Mouse (Mus musculus) limb, embryonic 14.5 days (tissue): Measurements from ENCODE around the gene Slc41a3. TPM values are rescaled to one million over a fixed set of nuclear protein-coding genes. Genes with fewer than 3 reads are reported as not detected.
A peak's percentile ranks its signal among the peaks of the same experiment; 100 is the strongest.

ENCODE experiments used
- ATAC-seq: fragments of 200-750 bp; cut with Nextera tagmentation; 2 replicates; pipeline ENCODE4 v1.8.0; 2017; ENCODE audit warnings: low read depth, moderate number of reproducible peaks, moderate TSS enrichment; ENCODE audit not compliant: low FRiP score
- DNase-seq: peaks from one replicate; pipeline ENCODE4 v3.0.0-alpha.2; 2015; ENCODE audit warnings: low spot score
- H3K27ac ChIP-seq: fragments of 300-500 bp; sonication (generic); replicated peaks from 2 replicates; pipeline ENCODE4 v1.5.1; 2014; ENCODE audit warnings: low read depth, mild to moderate bottlenecking, low read length, moderate library complexity, mixed read lengths
- H3K27me3 ChIP-seq: fragments of 300-500 bp; sonication (generic); 2 replicates; pipeline ENCODE4 v1.6.1; 2014; ENCODE audit warnings: low read length, mixed read lengths; ENCODE audit not compliant: control insufficient read depth, insufficient read depth
- H3K36me3 ChIP-seq: fragments of 300-500 bp; sonication (generic); 2 replicates; pipeline ENCODE4 v1.6.1; 2014; ENCODE audit warnings: mild to moderate bottlenecking, low read length, moderate library complexity, mixed read lengths; ENCODE audit not compliant: control insufficient read depth, insufficient read depth
- H3K4me1 ChIP-seq: fragments of 300-500 bp; sonication (generic); 2 replicates; pipeline ENCODE4 v1.6.1; 2014; ENCODE audit warnings: antibody characterized with exemption, low read length, mixed read lengths; ENCODE audit not compliant: control insufficient read depth, insufficient read depth
- H3K4me2 ChIP-seq: fragments of 300-500 bp; sonication (generic); replicated peaks from 2 replicates; pipeline ENCODE4 v1.6.1; 2014; ENCODE audit warnings: low read depth, mild to moderate bottlenecking, low read length, moderate library complexity; ENCODE audit not compliant: severe bottlenecking
- H3K4me3 ChIP-seq: fragments of 300-500 bp; sonication (generic); replicated peaks from 2 replicates; pipeline ENCODE4 v1.5.1; 2014; ENCODE audit warnings: low read length
- H3K9ac ChIP-seq: fragments of 300-500 bp; sonication (generic); 2 replicates; pipeline ENCODE4 v1.6.1; 2014; ENCODE audit warnings: mild to moderate bottlenecking, low read depth, low read length, moderate library complexity; ENCODE audit not compliant: severe bottlenecking
- H3K9me3 ChIP-seq: fragments of 300-500 bp; sonication (generic); 2 replicates; pipeline ENCODE4 v1.6.1; 2016; ENCODE audit warnings: low read length; ENCODE audit not compliant: control insufficient read depth
- POLR2A ChIP-seq: fragments of 200-500 bp; IDR thresholded peaks from 2 replicates; pipeline ENCODE4 v1.8.0; 2012; ENCODE audit warnings: inconsistent platforms, mild to moderate bottlenecking, moderate library complexity, borderline replicate concordance; ENCODE audit not compliant: insufficient read depth, insufficient read length; ENCODE audit errors: extremely low read depth
- WGBS: fragments of 180-500 bp; shearing (Covaris S2); extraction: QIAGEN DNeasy Blood & Tissue Kit; methylation state at CpG from one replicate; pipeline ENCODE4 v1.1.7; 2014; 5-methylcytosine and 5-hydroxymethylcytosine counted together
- polyA plus RNA-seq, 2 experiments: library from polyadenylated mRNA; depleted of rRNA in 1 of 2; stranded (reverse) in 1 of 2; unstranded in 1 of 2; fragments of >200 nt; fragmentation: Nextera tagmentation in 1 of 2; extraction: Ambion mirVana in 1 of 2; gene quantifications; 2 replicates each; pipeline versions ENCODE4 v1.2.1 to v1.2.3; 2012 to 2014

Gene Slc41a3
- polyA plus RNA-seq, 2 experiments, result 5.4 to 5.9 TPM

GRCm38 (mm10) chr6:90605298-90605665 is 757 bp downstream of the Slc41a3 start:
- DNase-seq (no peak), ATAC-seq (no peak)
- peak overlapping the region; percentile 66 for H3K9ac ChIP-seq
- no peaks in the 10 kb centered on the region for H3K9me3 ChIP-seq
- TF ChIP-seq POLR2A, result no peak
- no peaks in the 10 kb centered on the region for H3K27me3 ChIP-seq
- WGBS, result 16% methylated on average over 5 of the region's 5 CpGs
- peaks cover 6% of the 10 kb centered on the region for H3K4me1 ChIP-seq
- peak overlapping the region; percentile 93 for H3K4me2 ChIP-seq
- H3K36me3 ChIP-seq, result no peaks in the 10 kb centered on the region
- H3K27ac ChIP-seq, result no peak overlapping the region
- H3K4me3 ChIP-seq, result peak overlapping the region; percentile 62

GRCm38 (mm10) chr6:90606538-90606937 is 2.0 kb downstream of the Slc41a3 start:
- WGBS, result 26% methylated on average over 7 of the region's 7 CpGs
- H3K4me3 ChIP-seq, result no peak overlapping the region
- H3K9me3 ChIP-seq, result no peaks in the 10 kb centered on the region
- no peak overlapping the region for H3K4me2 ChIP-seq
- no peak for ATAC-seq
- H3K27me3 ChIP-seq, result no peaks in the 10 kb centered on the region
- peaks cover 6% of the 10 kb centered on the region for H3K4me1 ChIP-seq
- H3K9ac ChIP-seq, result no peak overlapping the region
- no peak overlapping the region for H3K27ac ChIP-seq
- TF ChIP-seq POLR2A, result no peak
- H3K36me3 ChIP-seq, result no peaks in the 10 kb centered on the region
- DNase-seq, result peak; percentile 61

GRCm38 (mm10) chr6:90607196-90607595 is 2.7 kb downstream of the Slc41a3 start:
- H3K4me3 ChIP-seq, result no peak overlapping the region
- H3K27ac ChIP-seq, result no peak overlapping the region
- H3K9me3 ChIP-seq, result no peaks in the 10 kb centered on the region
- H3K4me2 ChIP-seq, result no peak overlapping the region
- no peak overlapping the region for H3K9ac ChIP-seq
- no peaks in the 10 kb centered on the region for H3K36me3 ChIP-seq
- peaks cover 6% of the 10 kb centered on the region for H3K4me1 ChIP-seq
- no peak for TF ChIP-seq POLR2A
- H3K27me3 ChIP-seq, result no peaks in the 10 kb centered on the region
- WGBS, result 19% methylated on average over 5 of the region's 5 CpGs
- ATAC-seq, result no peak
- DNase-seq, result no peak

DNA sequence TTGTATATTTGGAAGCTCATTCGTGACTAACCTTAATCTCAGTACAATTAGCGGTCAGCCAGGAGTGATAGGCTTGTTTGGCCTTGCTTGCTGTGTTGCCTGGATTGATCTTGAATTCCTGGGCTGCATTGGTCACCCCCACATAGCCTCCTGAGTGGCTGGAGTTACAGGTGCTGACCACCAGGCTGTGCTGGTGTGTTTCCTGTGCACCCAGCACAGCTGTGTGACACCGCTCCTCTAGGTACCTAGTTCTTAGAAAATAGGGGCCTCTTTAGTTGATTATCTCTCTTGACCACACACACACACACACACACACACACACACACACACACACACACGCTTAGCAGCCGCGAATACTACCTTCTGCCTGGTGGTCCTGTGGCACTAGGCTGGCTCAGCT is 3.7 kb downstream of the Slc41a3 start:
- TF ChIP-seq POLR2A, result no peak
- H3K36me3 ChIP-seq, result no peaks in the 10 kb centered on the region
- DNase-seq (no peak), ATAC-seq (no peak)
- H3K27me3 ChIP-seq, result no peaks in the 10 kb centered on the region
- H3K9me3 ChIP-seq, result no peaks in the 10 kb centered on the region
- peaks cover 6% of the 10 kb centered on the region for H3K4me1 ChIP-seq
- 69% methylated on average over 6 of the region's 6 CpGs for WGBS
- H3K27ac ChIP-seq, result no peak overlapping the region
- H3K9ac ChIP-seq, result no peak overlapping the region
- H3K4me3 ChIP-seq, result no peak overlapping the region
- H3K4me2 ChIP-seq, result no peak overlapping the region

- Histone ChIP-seq H3K9me3 (no peaks in the 10 kb centered on the region), H3K4me2 (no peak overlapping the region), H3K27me3 (no peaks in the 10 kb centered on the region), H3K27ac (no peak overlapping the region), H3K9ac (no peak overlapping the region), H3K4me3 (no peak overlapping the region), H3K36me3 (no peaks in the 10 kb centered on the region), H3K4me1 (peaks cover 2% of the 10 kb centered on the region)
- 82% methylated on average over 5 of the region's 5 CpGs for WGBS
- TF ChIP-seq POLR2A, result no peak
- no peak for ATAC-seq
- DNase-seq, result no peak
These were observed 5.7 kb downstream of the Slc41a3 start for GRCm38 (mm10) chr6:90610248-90610647.

GRCm38 (mm10) chr6:90613277-90613676 is 8.8 kb downstream of the Slc41a3 start:
- H3K27me3 ChIP-seq, result no peaks in the 10 kb centered on the region
- 67% methylated on average over 8 of the region's 8 CpGs for WGBS
- no peak overlapping the region for H3K4me3 ChIP-seq
- no peaks in the 10 kb centered on the region for H3K36me3 ChIP-seq
- H3K4me1 ChIP-seq, result no peaks in the 10 kb centered on the region
- DNase-seq (no peak), ATAC-seq (no peak)
- H3K27ac ChIP-seq, result no peak overlapping the region
- H3K9me3 ChIP-seq, result no peaks in the 10 kb centered on the region
- no peak overlapping the region for H3K9ac ChIP-seq
- H3K4me2 ChIP-seq, result no peak overlapping the region
- TF ChIP-seq POLR2A, result no peak
